Mouse (Mus musculus) thymus, postnatal 10 days (tissue): Measurements from ENCODE around the gene Zfp462.

Experiments
- DNase-seq, 2 experiments: peaks; one replicate each; pipeline ENCODE4 v3.0.0; 2021; ENCODE audit warnings: low spot score in 2 of 2

Zfp462 gene

DNA sequence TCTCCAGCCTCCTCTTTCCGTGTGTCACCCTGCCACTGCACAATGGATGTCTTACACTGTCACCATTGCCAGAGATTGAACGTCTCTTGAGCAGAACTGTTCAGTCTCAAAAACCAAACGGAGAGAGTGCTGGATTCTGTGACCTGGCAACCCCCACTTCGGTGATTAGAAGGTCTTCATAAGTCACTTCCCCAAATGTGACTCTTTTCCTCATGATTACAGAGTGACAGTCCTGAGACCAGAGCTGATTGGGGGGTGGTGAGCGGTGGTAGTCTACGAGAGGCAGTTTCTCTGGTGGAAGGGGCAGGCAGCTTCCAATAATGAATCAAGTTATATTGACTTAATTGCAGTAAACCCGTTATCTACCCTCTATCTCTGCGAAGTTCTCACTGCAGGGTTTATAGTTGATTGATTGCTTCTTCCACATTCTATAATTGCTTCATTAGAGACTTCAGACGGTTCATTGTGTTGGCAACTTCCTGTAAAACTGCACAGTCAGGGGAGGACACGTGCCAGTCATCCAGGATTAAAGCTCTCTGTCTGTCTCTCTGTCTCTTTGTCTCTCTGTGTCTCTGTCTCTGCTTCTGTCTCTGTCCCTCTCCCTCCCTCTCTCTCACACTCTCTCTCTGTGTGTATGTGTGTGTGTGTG is 173.1 kb downstream of the Zfp462 start:
- DNase-seq, result no peak

DNA sequence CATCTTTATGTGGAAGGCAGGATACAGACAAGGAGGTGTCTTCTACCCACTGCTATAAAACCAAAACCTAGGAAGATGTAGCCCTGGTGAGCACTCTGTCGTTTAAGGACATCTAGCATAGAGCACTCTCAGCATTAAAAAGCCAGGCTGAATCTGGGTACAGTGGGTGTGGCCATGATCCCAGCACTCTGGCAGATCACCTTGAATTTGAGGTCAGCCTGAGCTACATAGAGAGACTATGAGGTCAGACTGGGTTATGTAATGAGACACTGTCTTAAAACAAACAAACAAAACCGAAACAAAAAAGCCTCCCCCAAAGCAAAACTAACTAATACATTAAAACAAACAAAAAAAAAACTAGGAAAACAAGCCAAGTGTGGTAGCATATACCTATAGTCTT is 176.3 kb downstream of the Zfp462 start:
- no peak for DNase-seq

- no peak for DNase-seq
Observed at GRCm38 (mm10) chr4:55121952-55122351, 177.1 kb downstream of the Zfp462 start.

DNA sequence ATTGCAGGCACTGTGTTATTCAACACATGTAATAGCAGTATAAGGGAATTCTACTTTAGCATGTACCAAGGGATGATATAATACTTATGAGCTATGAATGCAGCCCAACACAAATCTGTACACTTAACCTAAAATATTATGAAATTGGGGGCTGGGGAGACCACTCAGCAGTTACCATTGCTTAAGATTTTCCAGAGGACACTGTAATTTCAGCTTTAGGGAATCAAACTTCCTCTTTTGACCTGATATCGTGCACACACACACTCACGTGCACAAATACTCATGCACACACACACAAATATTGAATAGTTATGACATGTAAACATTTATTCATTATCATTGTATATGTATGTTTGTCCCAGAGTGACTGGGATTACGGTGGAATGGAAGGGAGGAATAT is 179.3 kb downstream of the Zfp462 start:
- DNase-seq, result no peak

DNA sequence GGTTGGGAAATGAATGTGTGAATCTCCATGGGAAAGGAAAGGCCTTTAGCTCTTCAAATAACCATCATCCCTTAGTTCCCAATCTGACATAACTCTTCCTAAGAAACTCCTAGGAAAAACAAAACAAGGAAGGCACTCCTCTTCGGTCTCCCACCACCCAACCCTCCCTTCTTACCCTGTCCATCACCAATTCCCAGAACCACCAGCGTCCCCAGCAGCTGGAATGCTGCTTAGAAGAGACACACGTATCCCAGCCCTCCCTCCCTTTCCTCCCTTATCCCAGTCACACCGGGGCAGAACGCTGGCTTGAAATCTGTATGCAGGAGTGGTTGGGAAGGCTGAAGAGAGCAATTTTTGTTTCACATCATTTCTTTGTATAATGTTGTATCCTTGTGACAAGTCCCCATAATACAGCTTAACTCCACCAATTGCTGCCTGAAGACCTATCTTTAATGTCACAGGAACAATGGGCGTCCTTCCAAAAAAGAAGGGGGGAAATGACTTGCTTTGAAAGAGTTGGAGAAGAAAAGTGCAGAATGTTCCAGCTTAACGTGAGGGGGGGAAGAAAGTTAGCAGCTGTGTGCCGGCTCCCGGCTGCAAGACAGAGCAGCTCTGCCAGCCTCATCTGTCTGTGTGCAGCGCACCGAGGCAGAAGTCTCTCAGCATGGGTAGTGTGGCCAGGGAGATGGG is 180.3 kb downstream of the Zfp462 start:
- no peak for DNase-seq

GRCm38 (mm10) chr4:55125738-55126054 is 180.8 kb downstream of the Zfp462 start:
- DNase-seq, result no peak

DNA sequence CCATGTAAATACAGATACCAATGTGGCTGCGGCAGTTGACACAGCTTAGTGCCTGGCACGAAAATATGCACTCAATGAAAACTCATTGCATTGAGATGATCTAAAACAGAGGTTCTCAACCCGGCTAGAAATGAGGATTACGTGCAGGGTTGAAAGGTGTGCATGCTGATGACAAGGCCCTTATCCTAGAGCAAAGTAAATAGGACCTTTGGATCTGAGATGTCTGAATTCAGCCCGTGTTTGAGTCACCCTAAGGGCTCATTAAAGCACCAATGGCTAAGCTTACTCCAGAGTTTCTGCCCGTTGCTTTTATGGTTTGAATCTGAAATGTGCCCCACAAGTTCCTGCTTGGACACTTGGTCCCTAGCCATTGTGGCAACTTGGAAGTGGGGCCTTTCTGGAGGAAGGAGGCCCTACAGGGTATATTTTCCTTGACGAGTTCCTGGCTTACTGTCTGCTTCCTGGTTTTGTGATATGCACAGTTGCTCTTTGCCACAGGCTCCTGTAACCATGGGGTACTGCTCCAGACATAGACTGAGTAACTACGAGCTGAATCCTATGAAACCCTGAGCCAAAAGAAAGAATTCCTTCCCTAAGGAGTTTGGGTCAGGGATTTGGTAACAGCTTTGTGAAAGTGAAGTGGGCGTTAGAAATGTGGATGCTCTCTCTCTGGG is 182.5 kb downstream of the Zfp462 start:
- DNase-seq, result no peak

GRCm38 (mm10) chr4:55128088-55128835 is 183.4 kb downstream of the Zfp462 start:
- DNase-seq, result no peak
